Mouse (Mus musculus): ENCODE results near the gene Lrrc47. TPM values are rescaled to one million over a fixed set of nuclear protein-coding genes. Genes with fewer than 3 reads are reported as not detected.
A peak's percentile ranks its signal among the peaks of the same experiment; 100 is the strongest.

The Lrrc47 gene
- total RNA-seq (2015; ENCODE audit: low replicate concordance) (3.6 and 5.4 TPM in 2 replicates), total RNA-seq (2017; ENCODE audit: low replicate concordance) (4.5 and 29.4 TPM in 2 replicates)

DNA sequence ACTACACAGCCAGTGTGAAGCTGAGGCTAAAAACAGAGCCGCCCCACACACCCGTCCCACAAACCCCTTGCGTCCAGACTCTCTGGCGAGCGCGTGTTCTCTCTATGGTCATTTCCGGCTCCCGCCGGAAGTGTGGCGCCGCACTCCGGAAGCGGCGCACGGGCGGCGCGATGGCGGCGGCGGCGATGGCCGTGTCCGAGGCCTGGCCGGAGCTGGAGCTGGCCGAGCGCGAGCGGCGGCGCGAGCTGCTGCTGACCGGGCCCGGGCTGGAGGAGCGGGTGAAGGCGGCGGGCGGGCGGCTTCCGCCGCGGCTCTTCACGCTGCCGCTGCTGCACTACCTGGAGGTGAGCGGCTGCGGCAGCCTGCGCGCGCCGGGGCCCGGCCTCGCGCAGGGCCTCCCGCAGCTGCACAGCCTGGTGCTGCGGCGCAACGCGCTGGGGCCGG is at the start of gene Lrrc47:
TSS of gene Lrrc47 (plus strand) at position 86 of the 444 bp plus-strand sequence.
- ATAC-seq (replicated peaks; ENCODE audit: low FRiP score, poor library complexity, severe bottlenecking): peak; percentile 91

DNA sequence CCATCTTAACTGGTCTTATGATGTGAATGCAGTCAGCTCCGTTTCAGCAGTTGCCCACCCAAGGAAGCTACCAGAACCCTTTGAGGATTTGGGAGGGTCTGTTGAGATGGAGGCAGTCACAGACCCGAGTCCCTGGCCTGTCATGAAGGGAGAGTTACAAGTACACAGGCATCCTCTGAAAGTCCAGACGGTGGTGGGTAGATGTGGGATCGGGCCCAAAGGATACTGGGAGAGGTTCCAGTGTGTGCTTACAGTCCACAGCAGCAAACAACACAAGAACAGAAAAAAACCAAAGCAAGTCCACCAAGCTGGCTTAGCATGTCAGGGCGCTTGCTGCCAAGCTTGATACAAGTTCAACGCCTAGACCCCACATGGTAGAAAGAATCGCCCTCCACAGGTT is 48.9 kb upstream of the Lrrc47 start:
- no peak for ATAC-seq (replicated peaks; ENCODE audit: low FRiP score, poor library complexity, severe bottlenecking)

DNA sequence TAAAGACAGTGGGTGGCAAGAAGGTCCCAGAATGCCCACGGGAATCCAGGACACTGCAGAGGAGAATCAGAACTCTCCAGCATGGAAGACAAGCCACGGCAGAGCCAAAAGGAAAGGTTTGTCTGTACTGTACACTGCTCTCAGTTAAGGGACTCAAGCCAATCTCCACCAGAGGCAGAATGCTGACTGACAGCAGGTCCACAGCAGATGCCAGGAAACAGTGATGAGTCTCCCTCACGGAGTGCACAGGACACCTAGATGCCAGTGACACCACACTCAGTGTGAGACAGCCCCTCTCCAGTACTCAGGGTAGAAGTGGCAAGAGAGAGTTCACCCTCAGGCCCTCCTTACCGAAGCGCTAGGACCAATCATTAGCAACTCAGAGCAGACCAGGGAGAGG is 44.9 kb upstream of the Lrrc47 start:
- ATAC-seq (replicated peaks; ENCODE audit: low FRiP score, poor library complexity, severe bottlenecking): no peak

DNA sequence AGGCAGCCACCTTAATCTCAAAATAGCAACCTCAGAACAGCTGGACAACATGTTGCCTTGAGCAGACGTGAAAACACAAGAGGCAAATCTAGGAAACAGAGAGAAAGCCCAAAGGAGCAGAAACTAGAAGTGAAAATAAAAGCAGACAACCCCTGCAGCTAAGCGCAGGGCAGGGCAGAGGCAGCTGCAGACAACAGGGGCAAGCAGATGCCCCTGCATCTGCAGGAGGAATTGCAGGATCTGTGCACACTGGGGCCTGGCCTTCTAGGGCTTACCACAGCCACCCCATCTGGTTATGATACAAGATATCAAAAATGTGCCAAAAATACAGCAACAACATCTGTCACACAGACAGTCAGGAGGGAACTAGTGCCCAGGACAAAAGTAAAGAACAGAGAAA is 44.0 kb upstream of the Lrrc47 start:
- ATAC-seq (replicated peaks; ENCODE audit: low FRiP score, poor library complexity, severe bottlenecking): no peak

DNA sequence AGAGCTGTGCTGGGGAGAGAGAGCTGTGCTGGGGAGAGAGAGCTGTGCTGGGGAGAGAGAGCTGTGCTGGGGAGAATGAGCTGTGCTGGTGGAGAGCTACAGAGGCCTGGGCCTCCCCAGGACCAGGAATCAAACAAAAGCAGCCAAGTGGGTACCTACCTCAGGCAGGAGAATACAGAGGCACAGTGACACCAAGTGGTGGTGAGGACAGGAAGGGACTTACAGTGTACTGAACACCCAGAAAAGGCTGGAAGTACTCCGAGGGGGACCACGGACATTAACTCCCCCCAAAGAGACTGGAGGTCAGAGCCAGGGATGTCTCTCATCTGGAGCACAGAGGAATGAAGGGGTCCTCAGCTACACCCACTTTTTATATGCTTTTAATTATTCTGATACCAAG is 43.5 kb upstream of the Lrrc47 start:
- no peak for ATAC-seq (replicated peaks; ENCODE audit: low FRiP score, poor library complexity, severe bottlenecking)

DNA sequence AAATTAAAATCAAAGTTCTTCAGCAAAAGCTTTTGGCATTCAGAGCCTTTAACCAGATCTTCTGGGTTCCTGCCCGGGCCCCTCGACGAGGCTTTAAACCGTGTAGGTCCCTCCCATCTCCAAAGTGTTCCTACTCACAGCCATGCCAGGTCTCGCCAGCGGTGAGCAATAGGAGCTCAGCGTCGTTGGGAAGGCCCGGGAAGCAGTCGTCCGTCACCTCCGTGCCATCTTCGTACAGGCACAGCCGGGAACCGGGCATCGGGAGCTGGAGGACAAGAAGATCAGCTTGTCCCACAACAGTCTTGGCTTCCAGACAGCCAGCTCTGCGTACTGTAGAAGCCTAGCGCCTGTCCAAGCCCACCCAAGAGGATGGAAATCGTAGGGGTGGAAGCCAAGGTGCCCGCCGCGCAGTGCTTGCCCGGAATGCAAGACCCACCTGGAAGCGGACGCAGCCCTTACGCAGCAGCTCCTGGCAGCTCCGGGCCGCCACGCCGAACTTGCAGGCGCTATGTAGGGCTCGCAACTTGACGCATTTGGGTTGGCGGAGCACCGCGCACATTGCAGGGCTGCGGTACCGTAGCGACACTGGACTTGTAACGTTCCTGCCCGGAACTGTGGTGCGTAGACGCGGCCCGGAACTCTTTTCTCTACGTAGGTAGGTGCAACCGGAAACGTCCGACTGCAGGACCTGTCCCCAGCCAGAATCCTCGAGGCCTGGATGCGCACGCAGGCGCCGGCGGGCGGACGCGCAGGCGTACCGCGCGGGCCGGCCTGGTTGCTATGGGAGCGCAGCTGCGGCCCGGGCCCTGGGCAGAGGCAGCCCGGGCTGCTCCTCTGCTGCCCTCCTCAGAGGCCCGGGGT is 36.9 kb upstream of the Lrrc47 start, which contains the start of the genes Dffb and Cep104:
TSS of gene Dffb (minus strand) at position 696 of the 861 bp plus-strand sequence.
TSS of gene Cep104 (plus strand) at position 764 of the 861 bp plus-strand sequence.
- peak; percentile 94 for ATAC-seq (replicated peaks; ENCODE audit: low FRiP score, poor library complexity, severe bottlenecking)

DNA sequence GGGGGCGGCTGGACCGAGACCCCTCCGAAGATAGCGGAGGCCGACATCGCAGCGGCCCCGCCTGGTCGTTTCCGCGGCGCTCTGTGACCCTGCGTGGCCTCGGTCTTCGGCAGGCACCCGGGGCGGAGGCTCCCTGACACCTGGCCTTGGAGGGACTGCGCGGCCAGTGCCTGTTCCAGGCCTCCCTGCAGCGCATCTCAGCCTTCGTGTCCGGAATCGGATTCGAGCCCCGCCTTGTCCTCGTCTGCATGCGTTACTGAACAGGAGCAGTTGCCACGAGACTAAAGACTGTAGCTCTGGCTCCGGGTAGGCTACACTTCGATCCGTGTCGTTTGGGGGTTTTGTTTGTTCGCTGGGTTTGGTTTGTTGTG is 36.3 kb upstream of the Lrrc47 start:
- ATAC-seq (replicated peaks; ENCODE audit: low FRiP score, poor library complexity, severe bottlenecking): peak; percentile 38

DNA sequence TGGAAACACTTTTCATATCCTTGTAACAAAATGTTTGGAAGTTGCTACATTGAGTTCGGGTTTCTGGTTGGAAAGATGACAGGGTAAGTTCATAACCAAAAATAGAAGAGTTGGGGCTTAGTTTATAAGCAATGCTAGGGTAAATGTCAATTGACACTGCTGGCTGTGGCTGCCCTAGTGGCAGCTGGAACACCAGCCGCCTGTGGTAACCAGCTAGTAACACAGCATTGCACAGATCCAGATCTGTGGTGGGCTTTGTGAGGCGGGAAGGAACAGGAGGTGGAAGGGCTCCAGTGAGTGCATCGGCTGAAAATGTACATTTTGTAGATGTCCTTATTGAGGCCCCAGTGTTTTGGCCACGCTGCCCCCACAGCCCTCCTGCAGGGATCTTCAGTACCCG is 35.8 kb upstream of the Lrrc47 start:
- no peak for ATAC-seq (replicated peaks; ENCODE audit: low FRiP score, poor library complexity, severe bottlenecking)

DNA sequence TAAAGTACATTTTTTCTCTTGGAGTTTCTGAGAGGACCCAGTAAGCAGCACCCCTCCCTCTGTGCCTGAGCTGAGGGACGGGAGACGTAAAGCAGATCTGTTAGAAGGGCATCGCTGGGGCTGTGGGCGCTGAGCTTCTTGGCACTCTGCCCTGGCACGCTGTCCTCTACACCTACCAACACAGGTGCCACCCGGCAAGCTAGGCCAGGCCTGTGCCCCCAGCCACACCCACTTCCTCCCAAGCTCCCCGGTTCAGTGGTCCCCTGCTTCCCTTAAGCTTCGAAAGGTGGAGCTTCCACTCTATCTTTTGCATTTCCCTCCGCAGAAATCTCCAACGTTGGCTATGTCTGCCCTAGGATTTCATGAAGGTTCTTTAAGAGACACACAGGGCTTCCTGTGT is 32.3 kb upstream of the Lrrc47 start:
- no peak for ATAC-seq (replicated peaks; ENCODE audit: low FRiP score, poor library complexity, severe bottlenecking)

DNA sequence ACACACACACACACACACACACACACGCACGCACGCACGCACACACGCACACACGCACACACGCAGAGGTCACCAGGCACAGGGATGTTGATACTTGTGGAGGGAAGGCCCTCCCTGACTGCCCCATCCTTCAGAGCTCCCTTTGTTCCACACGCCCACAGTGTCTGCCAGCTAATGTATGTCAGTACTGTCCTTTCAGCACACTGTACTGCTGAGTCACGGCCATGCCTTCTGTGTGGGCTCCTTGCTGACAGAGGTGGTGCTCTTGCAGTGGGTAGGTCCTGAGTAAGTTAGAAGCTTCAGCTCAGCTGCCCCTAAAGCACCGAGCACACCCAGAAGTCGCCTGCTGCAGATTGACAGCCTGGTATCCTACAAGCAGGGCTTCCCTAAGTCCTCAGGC is 31.1 kb upstream of the Lrrc47 start:
- no peak for ATAC-seq (replicated peaks; ENCODE audit: low FRiP score, poor library complexity, severe bottlenecking)

DNA sequence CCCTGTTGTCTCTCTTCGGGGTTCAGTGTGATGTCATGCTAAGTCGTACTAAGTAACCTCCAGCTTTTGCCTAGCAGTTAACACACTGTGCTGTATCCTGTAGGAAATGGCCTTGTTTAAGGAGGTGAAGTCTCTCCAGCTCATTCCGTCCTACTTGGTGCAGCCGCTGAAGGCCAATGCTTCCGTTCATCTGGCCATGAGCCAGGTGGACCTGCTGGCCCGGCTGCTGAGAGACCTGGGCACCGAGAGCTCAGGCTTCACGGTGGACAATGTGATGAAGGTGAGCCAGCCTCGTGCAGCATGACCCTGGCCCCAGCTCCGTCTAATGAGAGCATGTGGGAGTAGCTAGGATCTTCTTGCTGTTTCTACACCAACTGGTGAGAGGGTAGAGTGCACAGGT is 18.8 kb upstream of the Lrrc47 start:
- no peak for ATAC-seq (replicated peaks; ENCODE audit: low FRiP score, poor library complexity, severe bottlenecking)

DNA sequence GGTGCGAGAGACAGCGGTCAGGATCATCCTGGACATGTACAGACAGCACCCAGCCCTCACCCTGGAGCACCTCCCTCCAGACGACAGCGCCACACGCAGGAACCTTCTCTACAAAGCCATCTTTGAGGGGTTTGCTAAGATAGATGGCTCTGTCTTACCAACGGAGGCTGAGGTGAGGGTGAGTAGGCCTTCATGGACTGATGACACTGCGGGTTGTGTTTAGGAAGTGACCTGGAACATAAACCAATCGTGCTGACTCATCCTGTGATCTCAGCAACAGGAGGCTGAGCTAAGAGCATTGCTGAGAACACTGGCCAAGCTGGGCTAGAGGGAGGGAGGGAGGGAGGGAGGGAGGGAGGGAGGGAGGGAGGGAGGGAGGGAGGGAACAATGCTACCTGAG is 18.0 kb upstream of the Lrrc47 start:
- ATAC-seq (replicated peaks; ENCODE audit: low FRiP score, poor library complexity, severe bottlenecking): no peak

DNA sequence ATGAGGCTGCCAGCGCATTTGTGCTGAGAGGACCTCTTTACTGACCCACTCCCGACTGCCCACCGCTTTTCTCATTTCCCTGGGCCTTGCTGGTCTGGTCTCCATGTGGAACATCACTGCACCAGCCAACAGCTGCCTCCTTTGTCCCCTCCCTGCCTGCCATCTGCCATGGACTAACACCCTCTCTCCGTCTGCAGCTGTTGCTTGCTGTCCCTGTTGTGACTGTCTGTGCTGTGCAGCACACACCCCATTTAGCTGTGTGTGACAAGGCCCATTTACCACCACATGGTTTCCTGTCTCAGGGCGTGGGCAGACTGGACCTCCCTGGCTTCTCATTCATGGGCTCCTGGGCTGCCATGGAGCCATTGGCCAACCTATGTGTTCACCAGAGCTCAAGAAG is 6.0 kb upstream of the Lrrc47 start:
- ATAC-seq (replicated peaks; ENCODE audit: low FRiP score, poor library complexity, severe bottlenecking): no peak

DNA sequence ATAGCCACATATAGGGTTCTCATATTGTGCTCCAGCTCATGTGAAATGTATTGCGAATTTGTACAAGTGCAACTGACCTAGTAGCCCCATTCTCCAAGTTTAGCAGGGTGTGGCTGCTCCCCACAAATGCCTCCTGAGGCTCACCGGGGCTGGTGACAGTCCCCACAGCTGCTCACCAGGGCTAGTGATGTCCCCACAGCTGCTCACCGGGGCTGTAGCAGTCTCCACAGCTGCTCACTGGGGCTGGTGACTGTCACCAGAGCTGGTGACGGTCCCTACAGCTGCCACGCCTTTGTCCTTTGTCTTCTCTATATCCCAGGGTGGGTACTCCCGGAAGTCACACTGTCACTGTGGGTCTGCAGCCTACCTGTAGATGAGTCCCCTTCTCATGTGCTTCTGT is 5.3 kb upstream of the Lrrc47 start:
- no peak for ATAC-seq (replicated peaks; ENCODE audit: low FRiP score, poor library complexity, severe bottlenecking)

DNA sequence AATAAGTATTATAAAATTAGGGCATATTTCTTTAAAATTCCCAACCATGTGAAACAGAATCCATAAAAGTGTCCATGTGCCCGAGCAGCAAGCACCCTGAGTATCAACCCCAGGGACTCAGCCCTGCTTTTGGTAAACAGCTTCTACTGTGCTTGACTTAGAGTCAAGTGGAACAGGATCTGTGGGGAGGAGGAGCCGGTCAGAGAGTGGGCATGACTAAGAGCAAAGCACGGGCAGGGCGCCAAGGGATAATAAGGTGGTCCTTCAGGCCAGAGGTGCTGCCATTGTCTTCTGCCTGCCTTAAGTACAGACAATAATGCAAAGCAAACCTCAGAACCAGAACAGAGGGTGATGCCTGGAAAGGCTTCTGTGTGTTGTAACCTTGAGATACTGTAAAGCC is 3.8 kb upstream of the Lrrc47 start:
- ATAC-seq (replicated peaks; ENCODE audit: low FRiP score, poor library complexity, severe bottlenecking): no peak

DNA sequence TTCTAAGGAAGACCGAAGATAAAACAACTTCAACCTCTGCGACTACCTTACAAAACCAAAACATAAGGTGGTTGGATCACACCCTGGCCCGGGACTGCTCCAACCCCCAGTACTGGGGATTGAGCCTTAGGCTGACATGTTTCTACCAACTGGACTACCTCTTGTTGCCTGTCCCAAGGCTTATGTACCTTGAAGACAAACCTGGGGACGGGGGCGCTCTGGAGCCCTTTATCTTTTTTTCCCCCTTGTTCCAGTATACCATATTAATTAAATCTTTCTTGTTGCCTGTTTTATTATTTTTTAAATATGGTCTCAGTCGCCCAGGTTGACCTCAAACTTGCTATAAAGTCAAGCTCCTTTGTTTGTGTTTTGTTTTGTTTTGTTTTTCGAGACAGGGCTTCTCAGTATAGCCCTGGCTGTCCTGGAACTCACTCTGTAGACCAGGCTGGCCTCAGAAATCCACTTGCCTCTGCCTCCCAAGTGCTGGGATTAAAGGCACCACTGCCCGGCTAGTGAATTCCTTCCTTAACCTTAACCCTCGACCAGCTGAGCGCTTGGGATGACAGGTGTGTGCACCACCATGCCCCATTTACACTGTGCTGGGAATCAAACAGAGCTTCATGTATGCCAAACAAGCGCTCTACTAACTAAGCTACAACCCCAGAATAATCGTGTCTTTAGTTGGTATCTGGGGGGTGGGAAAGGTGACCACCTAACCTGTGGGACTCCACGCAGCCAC is 455 bp upstream of the Lrrc47 start:
- no peak for ATAC-seq (replicated peaks; ENCODE audit: low FRiP score, poor library complexity, severe bottlenecking)

DNA sequence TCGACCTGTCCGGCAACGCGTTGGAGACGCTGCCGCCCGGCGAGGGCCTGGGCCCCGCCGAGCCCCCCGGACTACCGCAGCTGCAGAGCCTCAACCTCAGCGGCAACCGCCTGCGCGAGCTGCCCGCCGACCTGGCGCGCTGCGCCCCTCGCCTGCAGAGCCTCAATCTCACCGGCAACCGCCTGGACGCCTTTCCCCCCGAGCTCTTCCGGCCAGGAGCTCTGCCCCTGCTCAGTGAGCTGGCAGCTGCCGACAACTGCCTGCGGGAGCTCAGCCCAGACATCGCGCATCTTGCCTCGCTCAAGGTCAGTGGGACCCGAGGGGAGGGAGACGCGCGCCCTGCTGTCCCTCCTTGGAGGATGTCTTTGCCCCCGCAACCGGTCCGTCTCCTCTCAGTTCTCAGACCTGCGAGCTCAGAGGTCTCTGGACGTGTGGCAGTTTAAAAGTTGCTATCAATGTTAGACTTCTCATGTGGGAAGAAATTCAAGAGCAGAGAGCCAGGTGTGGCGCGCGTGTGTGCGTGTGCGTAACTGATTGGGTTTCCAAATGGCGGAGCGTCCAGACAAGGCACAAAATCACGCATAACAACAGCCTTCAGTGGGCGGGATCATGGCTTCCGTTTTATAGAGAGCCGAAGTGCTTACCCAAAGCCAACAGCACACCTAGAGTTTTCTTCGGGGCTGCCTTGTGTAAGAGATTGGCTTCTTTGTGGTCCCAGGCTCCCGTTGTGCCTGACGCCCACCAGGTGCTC is 776 bp downstream of the Lrrc47 start:
- ATAC-seq (replicated peaks; ENCODE audit: low FRiP score, poor library complexity, severe bottlenecking): no peak

DNA sequence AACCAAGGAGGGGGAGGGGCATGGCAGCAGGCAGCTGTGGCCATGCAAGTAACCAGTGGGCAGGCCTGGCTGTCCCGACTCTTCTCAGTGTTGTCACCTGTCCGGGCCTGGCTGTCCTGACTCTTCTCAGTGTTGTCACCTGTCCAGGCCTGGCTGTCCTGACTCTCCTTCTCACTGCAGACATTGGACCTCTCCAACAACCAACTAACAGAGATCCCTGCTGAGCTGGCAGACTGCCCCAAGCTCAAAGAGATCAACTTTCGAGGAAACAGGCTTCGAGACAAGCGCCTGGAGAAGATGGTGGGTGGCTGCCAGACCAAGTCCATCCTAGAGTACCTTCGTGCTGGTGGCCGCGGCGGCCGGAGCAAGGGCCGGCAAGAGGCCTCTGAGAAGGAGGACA is 3.9 kb downstream of the Lrrc47 start:
- no peak for ATAC-seq (replicated peaks; ENCODE audit: low FRiP score, poor library complexity, severe bottlenecking)

DNA sequence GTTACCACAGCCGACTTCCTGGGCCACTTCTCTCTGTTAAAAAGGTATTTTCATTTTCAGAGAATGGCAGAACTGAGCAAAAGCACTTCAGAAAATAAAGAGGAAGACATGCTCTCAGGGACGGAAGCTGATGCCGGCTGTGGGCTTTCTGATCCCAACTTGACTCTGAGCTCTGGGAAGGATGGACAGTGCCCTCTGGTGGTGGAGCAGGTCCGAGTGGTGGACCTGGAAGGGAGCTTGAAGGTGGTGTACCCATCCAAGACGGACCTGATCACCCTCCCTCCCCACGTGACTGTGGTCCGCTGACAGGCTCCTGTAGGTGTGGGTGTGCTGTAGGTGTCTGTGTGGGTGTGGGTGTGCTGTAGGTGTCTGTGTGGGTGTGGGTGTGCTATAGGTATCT is 8.0 kb downstream of the Lrrc47 start:
- ATAC-seq (replicated peaks; ENCODE audit: low FRiP score, poor library complexity, severe bottlenecking): no peak

DNA sequence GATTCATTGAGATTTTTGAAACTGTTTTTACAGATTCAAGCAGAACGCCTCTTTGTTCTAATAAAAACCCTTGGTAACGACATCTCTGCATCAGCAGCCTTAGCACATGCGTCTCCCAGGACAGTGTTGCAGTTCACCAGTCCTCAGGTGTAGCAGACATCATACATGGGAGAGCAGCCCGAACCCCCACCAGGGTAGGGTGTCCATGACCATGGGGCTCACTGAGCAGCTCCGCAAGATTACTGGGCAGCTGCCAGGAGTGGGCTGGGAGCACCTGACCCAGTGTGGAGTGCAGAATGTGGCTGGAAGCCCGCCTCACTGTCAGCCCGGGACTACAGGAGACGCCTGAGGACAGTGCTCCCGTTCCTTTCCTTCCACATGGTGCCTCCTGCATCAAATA is 9.9 kb downstream of the Lrrc47 start:
- ATAC-seq (replicated peaks; ENCODE audit: low FRiP score, poor library complexity, severe bottlenecking): no peak
